Mouse (Mus musculus) kidney, embryonic 14.5 days (tissue): ENCODE data around the gene Tbx1. TPM values are rescaled to one million over a fixed set of nuclear protein-coding genes. Genes with fewer than 3 reads are reported as not detected.

Experiments
- ATAC-seq: fragments of 200-750 bp; cut with Nextera tagmentation; 2 replicates; pipeline ENCODE4 v1.8.0; 2017; ENCODE audit warnings: moderate number of reproducible peaks, mild to moderate bottlenecking, moderate TSS enrichment, moderate library complexity; ENCODE audit not compliant: low FRiP score, low TSS enrichment
- H3K27ac ChIP-seq: fragments of 300-500 bp; sonication (generic); 2 replicates; pipeline ENCODE4 v1.5.1; 2014; ENCODE audit warnings: low read depth, mild to moderate bottlenecking, low read length, moderate library complexity, mixed read lengths
- H3K27me3 ChIP-seq: fragments of 300-500 bp; sonication (generic); 2 replicates; pipeline ENCODE4 v1.6.1; 2014; ENCODE audit warnings: mild to moderate bottlenecking, low read length; ENCODE audit not compliant: control insufficient read depth, insufficient read depth
- H3K36me3 ChIP-seq: fragments of 300-500 bp; sonication (generic); 2 replicates; pipeline ENCODE4 v1.6.1; 2014; ENCODE audit warnings: low read length, mixed read lengths; ENCODE audit not compliant: control insufficient read depth, insufficient read depth
- H3K4me1 ChIP-seq: fragments of 300-500 bp; sonication (generic); 2 replicates; pipeline ENCODE4 v1.6.1; 2014; ENCODE audit warnings: low read length, mixed read lengths; ENCODE audit not compliant: control insufficient read depth, insufficient read depth
- H3K4me2 ChIP-seq: fragments of 300-500 bp; sonication (generic); replicated peaks from 2 replicates; pipeline ENCODE4 v1.6.1; 2014; ENCODE audit warnings: low read depth, mild to moderate bottlenecking, low read length
- H3K4me3 ChIP-seq: fragments of 300-500 bp; sonication (generic); 2 replicates; pipeline ENCODE4 v1.5.1; 2014; ENCODE audit warnings: mild to moderate bottlenecking, low read length
- H3K9ac ChIP-seq: fragments of 300-500 bp; sonication (generic); 2 replicates; pipeline ENCODE4 v1.6.1; 2014; ENCODE audit warnings: low read depth, mild to moderate bottlenecking, low read length, moderate library complexity
- H3K9me3 ChIP-seq: fragments of 300-500 bp; sonication (generic); 2 replicates; pipeline ENCODE4 v1.6.1; 2016; ENCODE audit warnings: low read length; ENCODE audit not compliant: control insufficient read depth
- WGBS: fragments of 180-500 bp; shearing (Covaris S2); extraction: QIAGEN DNeasy Blood & Tissue Kit; methylation state at CpG from one replicate; pipeline ENCODE4 v1.1.7; 2014; 5-methylcytosine and 5-hydroxymethylcytosine counted together
- polyA plus RNA-seq: library from polyadenylated mRNA; unstranded; fragments of >200 nt; fragmentation: Nextera tagmentation; extraction: Ambion mirVana; gene quantifications from 2 replicates; pipeline ENCODE4 v1.2.1, GENCODE M21; 2014

Tbx1 gene
- polyA plus RNA-seq, 1 experiment from 2014 or later, result 0.61 TPM

GRCm38 (mm10) chr16:18586076-18586905, 4.2 kb downstream of the Tbx1 start:
- ATAC-seq, result no peak
- Histone ChIP-seq H3K27me3 (peaks cover 100% of the 10 kb centered on the region), H3K36me3 (no peaks in the 10 kb centered on the region), H3K9me3 (no peaks in the 10 kb centered on the region), H3K27ac (no peak overlapping the region), H3K9ac (peak overlapping the region; percentile 48), H3K4me2 (peak overlapping the region; percentile 68), H3K4me1 (peaks cover 25% of the 10 kb centered on the region), H3K4me3 (peak overlapping the region; percentile 44)
- 2% methylated on average over 83 of the region's 83 CpGs for WGBS

GRCm38 (mm10) chr16:18585676-18586075, 4.8 kb downstream of the Tbx1 start:
- Histone ChIP-seq H3K27ac (no peak overlapping the region), H3K4me2 (peak overlapping the region; percentile 68; the same call in 1 of the 2 replicates), H3K9me3 (no peaks in the 10 kb centered on the region), H3K36me3 (no peaks in the 10 kb centered on the region), H3K4me1 (peaks cover 25% of the 10 kb centered on the region), H3K4me3 (peak overlapping the region; percentile 44; the same call in 1 of the 2 replicates), H3K9ac (no peak overlapping the region), H3K27me3 (peaks cover 100% of the 10 kb centered on the region)
- WGBS, result 11% methylated on average over 10 of the region's 10 CpGs
- no peak for ATAC-seq

GRCm38 (mm10) chr16:18584901-18585510, 5.5 kb downstream of the Tbx1 start:
- no peak for ATAC-seq
- Histone ChIP-seq H3K9me3 (no peaks in the 10 kb centered on the region), H3K27ac (no peak overlapping the region), H3K27me3 (peaks cover 100% of the 10 kb centered on the region), H3K36me3 (no peaks in the 10 kb centered on the region), H3K9ac (no peak overlapping the region), H3K4me2 (no peak overlapping the region), H3K4me3 (no peak overlapping the region), H3K4me1 (peaks cover 22% of the 10 kb centered on the region)
- WGBS, result 25% methylated on average over 10 of the region's 10 CpGs

GRCm38 (mm10) chr16:18583673-18584357, 6.7 kb downstream of the Tbx1 start:
- H3K27me3 ChIP-seq, result peaks cover 97% of the 10 kb centered on the region
- H3K9me3 ChIP-seq, result no peaks in the 10 kb centered on the region
- H3K9ac ChIP-seq, result no peak overlapping the region
- WGBS, result 22% methylated on average over 10 of the region's 10 CpGs
- H3K36me3 ChIP-seq, result no peaks in the 10 kb centered on the region
- no peak for ATAC-seq
- peaks cover 22% of the 10 kb centered on the region for H3K4me1 ChIP-seq
- H3K27ac ChIP-seq, result no peak overlapping the region
- no peak overlapping the region for H3K4me3 ChIP-seq
- H3K4me2 ChIP-seq, result no peak overlapping the region

- H3K4me1 ChIP-seq, result peaks cover 22% of the 10 kb centered on the region
- no peak overlapping the region for H3K4me3 ChIP-seq
- H3K27ac ChIP-seq, result no peak overlapping the region
- no peaks in the 10 kb centered on the region for H3K9me3 ChIP-seq
- H3K36me3 ChIP-seq, result no peaks in the 10 kb centered on the region
- H3K4me2 ChIP-seq, result no peak overlapping the region
- no peak overlapping the region for H3K9ac ChIP-seq
- peaks cover 91% of the 10 kb centered on the region for H3K27me3 ChIP-seq
- 15% methylated on average over 10 of the region's 10 CpGs for WGBS
- no peak for ATAC-seq
These were observed 7.3 kb downstream of the Tbx1 start for GRCm38 (mm10) chr16:18583169-18583568.

GRCm38 (mm10) chr16:18582426-18583148, 7.9 kb downstream of the Tbx1 start:
- Histone ChIP-seq H3K27me3 (peaks cover 91% of the 10 kb centered on the region), H3K27ac (no peak overlapping the region), H3K9ac (0 out of 2 replicates have a peak overlapping the region, but pooled peaks have one; percentile 28), H3K4me3 (peak overlapping the region; percentile 36), H3K9me3 (no peaks in the 10 kb centered on the region), H3K4me1 (peaks cover 22% of the 10 kb centered on the region), H3K36me3 (no peaks in the 10 kb centered on the region), H3K4me2 (peak overlapping the region; percentile 52)
- no peak for ATAC-seq
- 2% methylated on average over 55 of the region's 67 CpGs for WGBS

- H3K36me3 ChIP-seq, result no peaks in the 10 kb centered on the region
- 1% methylated on average over 51 of the region's 66 CpGs for WGBS
- no peaks in the 10 kb centered on the region for H3K9me3 ChIP-seq
- H3K27me3 ChIP-seq, result peaks cover 88% of the 10 kb centered on the region
- peaks cover 22% of the 10 kb centered on the region for H3K4me1 ChIP-seq
- peak overlapping the region; percentile 52 for H3K4me2 ChIP-seq
- no peak for ATAC-seq
- H3K9ac ChIP-seq, result 0 out of 2 replicates have a peak overlapping the region, but pooled peaks have one; percentile 28
- H3K27ac ChIP-seq, result no peak overlapping the region
- H3K4me3 ChIP-seq, result peak overlapping the region; percentile 36
These were observed 8.8 kb downstream of the Tbx1 start for GRCm38 (mm10) chr16:18581623-18582205.

- H3K4me3 ChIP-seq, result peak overlapping the region; percentile 36
- H3K36me3 ChIP-seq, result no peaks in the 10 kb centered on the region
- WGBS, result 3% methylated on average over 21 of the region's 21 CpGs
- peaks cover 18% of the 10 kb centered on the region for H3K4me1 ChIP-seq
- ATAC-seq, result no peak
- no peak overlapping the region for H3K9ac ChIP-seq
- no peaks in the 10 kb centered on the region for H3K9me3 ChIP-seq
- peak overlapping the region; percentile 52 for H3K4me2 ChIP-seq
- peaks cover 82% of the 10 kb centered on the region for H3K27me3 ChIP-seq
- no peak overlapping the region for H3K27ac ChIP-seq
These were observed 9.3 kb downstream of the Tbx1 start for GRCm38 (mm10) chr16:18581050-18581622.
